Mouse (Mus musculus) layer of hippocampus, adult 2 months (tissue): ENCODE results near the gene Ppp1r3d. TPM values are rescaled to one million over a fixed set of nuclear protein-coding genes. Genes with fewer than 3 reads are reported as not detected.

Experiments
- DNase-seq, 2 experiments: peaks; one replicate each; pipeline ENCODE4 v3.0.0; 2022; ENCODE audit warnings: low spot score in 2 of 2
- H3K27ac ChIP-seq: fragments of 200-600 bp; 2 replicates; pipeline ENCODE4 v1.8.1; 2022
- H3K4me3 ChIP-seq: fragments of 200-600 bp; 2 replicates; pipeline ENCODE4 v1.8.1; 2022; ENCODE audit warnings: mild to moderate bottlenecking
- CTCF ChIP-seq: fragments of 200-600 bp; conservative IDR thresholded peaks from 2 replicates; pipeline ENCODE4 v1.8.1; 2022; ENCODE audit warnings: antibody characterized with exemption, mild to moderate bottlenecking, moderate library complexity
- total RNA-seq, 2 experiments: library from RNA; stranded (reverse); gene quantifications; 2 replicates each; pipeline ENCODE4 v1.2.3; 2021

Ppp1r3d gene
- total RNA-seq, 2 experiments from 2014 or later = 5.1 to 6.1 TPM

DNA sequence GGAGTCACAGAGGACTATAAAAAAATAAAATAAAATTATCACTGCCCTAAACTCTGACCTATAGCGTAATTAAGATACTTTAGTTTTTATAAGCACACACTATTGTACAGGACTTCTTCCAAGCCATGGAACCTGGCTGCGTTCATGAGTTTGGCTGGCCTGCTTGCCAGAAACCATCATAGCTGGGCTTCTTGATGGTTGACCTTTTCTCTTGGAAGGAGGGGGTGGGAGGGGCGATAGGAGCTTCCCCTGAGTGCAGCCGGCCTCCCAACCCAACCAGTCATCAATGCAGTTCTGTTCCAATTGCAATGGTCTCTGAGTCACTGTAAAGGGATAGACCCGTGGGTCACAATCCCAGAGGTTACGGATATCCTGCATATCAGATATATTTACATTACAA is 4.0 kb downstream of the Ppp1r3d start:
- H3K27ac ChIP-seq = no peak overlapping the region
- no peak for TF ChIP-seq CTCF
- H3K4me3 ChIP-seq = no peak overlapping the region
- no peak for DNase-seq

DNA sequence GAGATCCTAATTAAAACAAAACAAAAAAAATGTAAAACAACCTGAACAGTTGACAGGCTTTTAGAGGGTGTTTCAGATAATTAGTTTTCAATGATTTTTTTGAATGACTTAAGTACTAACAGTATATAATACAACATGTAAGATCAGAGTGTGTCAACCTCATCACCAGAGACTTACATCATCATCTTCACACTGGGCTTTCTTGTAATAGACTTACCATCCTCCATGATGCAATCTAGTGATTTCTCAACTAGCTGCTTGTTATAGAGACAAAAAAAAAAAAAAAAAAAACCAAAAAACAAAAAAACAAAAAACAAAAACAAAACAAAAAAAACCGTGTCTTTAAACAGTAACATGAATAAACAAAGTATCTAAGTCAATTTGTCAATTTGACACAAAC is 5.2 kb downstream of the Ppp1r3d start:
- no peak overlapping the region for H3K27ac ChIP-seq
- no peak for TF ChIP-seq CTCF
- DNase-seq = no peak
- H3K4me3 ChIP-seq = no peak overlapping the region

DNA sequence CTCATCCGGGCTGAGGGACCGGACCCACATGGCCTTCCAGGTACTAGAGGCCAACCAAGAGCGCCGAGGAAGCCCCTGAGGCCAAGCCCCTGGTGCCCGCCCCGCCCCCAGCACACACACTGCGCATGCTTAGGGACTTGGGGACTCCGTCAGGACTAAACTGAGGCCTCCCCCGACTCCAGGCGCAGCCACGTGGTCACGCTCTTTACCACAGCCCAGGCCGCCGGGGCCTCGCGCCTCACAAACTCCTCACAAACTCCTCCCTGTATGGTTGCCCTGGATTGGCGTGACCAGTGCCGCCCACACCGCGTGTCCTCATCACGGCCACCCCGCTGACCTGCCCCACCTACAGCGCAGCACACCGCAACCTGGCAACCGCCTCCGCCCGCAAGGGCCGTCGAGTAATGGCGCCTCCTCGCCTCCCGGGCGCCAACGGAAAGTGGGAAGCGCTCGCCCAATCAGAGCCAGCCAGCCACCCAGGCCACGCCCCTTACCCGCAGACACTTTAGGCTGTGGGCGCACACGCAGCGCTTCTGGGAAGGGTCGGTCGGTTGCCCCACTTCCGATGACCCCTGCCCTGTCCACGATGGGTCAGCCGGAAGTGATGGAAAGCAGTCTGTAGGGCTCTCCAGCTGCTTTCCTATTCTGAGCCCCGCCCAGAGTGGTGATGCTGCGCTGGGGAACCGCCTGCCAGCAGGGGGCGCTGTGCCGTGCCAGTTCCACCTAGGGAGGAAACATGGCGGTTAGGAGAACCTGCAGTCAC is 7.0 kb downstream of the Ppp1r3d start, which contains the start of gene Sycp2:
Gene Sycp2, minus strand, starts transcription at position 633 of the 763 bp plus-strand sequence.
- peak; percentile 68 for TF ChIP-seq CTCF
- H3K27ac ChIP-seq = no peak within 1 kb of the TSS

More for the DNA sequence above, 7.0 kb downstream of the Ppp1r3d start, which contains the start of gene Sycp2:
- no peak for DNase-seq
- H3K4me3 ChIP-seq = no peak within 1 kb of the TSS

Other genes starting within 250 kb of the Ppp1r3d start
- 1 to 10 TPM in 1 of 2 experiments, under 1 TPM in 1; 0.98 to 1.0 TPM for gene Sycp2, start 6.8 kb downstream of the Ppp1r3d start, total RNA-seq
- 10 to 100 TPM; 44.5 TPM for gene Fam217b, start 52 bp upstream of the Ppp1r3d start, total RNA-seq
- gene Cdh26, start 16.1 kb upstream of the Ppp1r3d start, total RNA-seq = under 1 TPM in 1 of 2 experiments, not detected in 1; 0.38 TPM